6 mouse cellular contexts compared by ENCODE assay signal in the genomic region with DNA sequence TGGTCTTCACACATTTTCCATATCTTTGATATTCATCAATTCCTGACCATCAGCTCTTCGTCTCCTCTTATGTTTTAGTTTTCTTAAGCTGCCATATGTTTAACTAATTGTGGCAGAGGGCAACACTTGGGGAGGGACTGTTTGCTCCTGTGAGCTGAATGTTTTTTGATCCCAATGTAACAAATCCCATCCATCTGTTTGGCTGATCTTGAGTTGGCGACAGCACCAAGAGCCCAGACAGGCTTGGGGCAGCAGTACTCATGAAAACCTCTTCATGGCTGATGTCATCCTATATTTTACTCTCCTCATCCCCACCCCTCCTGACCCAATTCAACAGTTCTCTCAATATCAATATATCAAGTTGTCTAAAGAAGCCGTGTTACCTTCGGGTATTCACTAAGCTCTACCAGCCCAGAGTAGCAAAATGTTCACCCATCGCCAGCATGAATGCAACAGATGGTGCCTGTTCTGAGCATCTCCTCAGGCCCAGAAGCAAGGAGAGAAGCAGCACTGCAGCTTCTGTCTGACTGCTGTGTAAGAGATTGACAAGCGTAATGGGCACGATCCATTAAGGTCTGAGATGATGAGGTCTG.
"Had no signal": no experiment of that assay in that cellular context is flagged by ENCODE, and none has a peak within 500 bp of the region (broad histone marks: within the 10 kb centered on the region; RNA-seq: fewer than 3 reads in every experiment).

No protein-coding gene starts in this region.

- DNase-seq: kidney, postnatal 14 days; liver; liver, embryonic 13.5 days; liver, postnatal 0 days; retina, postnatal 1 day; thymus, postnatal 4 days had no signal
